8 mouse cellular contexts compared by ENCODE assay signal in genomic region chr7:120834426-120834825, GRCm38 (mm10). TPM values are rescaled to one million over a fixed set of nuclear protein-coding genes. Genes with fewer than 3 reads are reported as not detected.
A peak's percentile ranks its signal among the peaks of the same experiment; 100 is the strongest.
DNase-seq lines count a peak whose midpoint lies in the region; ATAC-seq lines count a peak whose summit lies in the region.

No protein-coding gene starts in this region.

- intact Hi-C loops in heart, postnatal 36 days (cut with DNase I), result loop anchor here (2.0 to 10.0 kb wide), 2 partner anchors 200 to 230 kb away; partner anchors contain the start of gene Mettl9
- intact Hi-C loops in left cerebral cortex, postnatal 10 days (cut with DNase I), result loop anchor here (2.0 to 10.0 kb wide), 2 partner anchors 82 to 290 kb away; partner anchors contain the start of gene Polr3e

- peak; percentile 10 for ATAC-seq in granulocyte monocyte progenitor cell, adult 5-6 weeks (replicated peaks; ENCODE audit: poor library complexity, severe bottlenecking)
- peak; percentile 16; the same call in 1 of the 2 replicates for ATAC-seq in megakaryocyte, adult 5-6 weeks (ENCODE audit: poor library complexity, severe bottlenecking)

- no peaks in the 10 kb centered on the region for H3K9me3 ChIP-seq in heart, embryonic 10.5 days

- no peaks in the 10 kb centered on the region for H3K36me3 ChIP-seq in heart, embryonic 10.5 days

- peaks cover 13% of the 10 kb centered on the region; the same call in 1 of the 2 replicates for H3K4me1 ChIP-seq in heart, embryonic 10.5 days

- no peak for DNase-seq in heart, embryonic 10.5 days (ENCODE audit: low spot score)
- no peak for DNase-seq in heart, postnatal 36 days
- DNase-seq in Muller cell, postnatal 12 days (ENCODE audit: inconsistent ontology term), result peak; percentile 19
- DNase-seq in frontal cortex, postnatal 36 days (ENCODE audit: low spot score in 2 of 2), result no peak
- no peak for DNase-seq in left cerebral cortex, postnatal 10 days (ENCODE audit: extremely low spot score in 1 of 2, low spot score in 2 of 2)
- no peak for DNase-seq in cerebellum, postnatal 10 days

- no peak overlapping the region; the same call in 1 of the 2 replicates for H3K27ac ChIP-seq in heart, embryonic 10.5 days

- H3K27me3 ChIP-seq in heart, embryonic 10.5 days (ENCODE audit: insufficient read depth, poor library complexity, severe bottlenecking), result peaks cover 21% of the 10 kb centered on the region; the same call in 1 of the 2 replicates

- WGBS in heart, embryonic 10.5 days, result 52% methylated on average over 6 of the region's 6 CpGs

- peak overlapping the region; percentile 73 for H3K4me3 ChIP-seq in heart, embryonic 10.5 days

RNA-seq across cellular contexts. Expression of gene Eef2k, which starts 8.2 kb away (rescaled TPM):
- polyA plus RNA-seq in heart, embryonic 10.5 days (2016; fragmentation: Nextera tagmentation; extraction: Ambion mirVana), result 16.3 and 17.3 TPM in 2 replicates
- 10 to 100 TPM; 34.3 TPM for total RNA-seq in heart, postnatal 36 days (2021)
- 49.3 and 60.6 TPM in 2 replicates for total RNA-seq in granulocyte monocyte progenitor cell, adult 5-6 weeks (2014; fragmentation: Nextera tagmentation)
- 65.4 and 80.5 TPM in 2 replicates for total RNA-seq in granulocyte monocyte progenitor cell, adult 5-6 weeks (2017)
- 7.5 and 11.1 TPM in 2 replicates for total RNA-seq in megakaryocyte, adult 5-6 weeks (2015)
- 23.5 and 26.1 TPM in 2 replicates for total RNA-seq in megakaryocyte, adult 5-6 weeks (2017)
- total RNA-seq in left cerebral cortex, postnatal 10 days (2021), result 10 to 100 TPM; 45.1 to 46.0 TPM

RNA-seq across cellular contexts. Expression of gene Gm5737, which starts 22.3 kb away (rescaled TPM):
- not detected in 2 replicates for polyA plus RNA-seq in heart, embryonic 10.5 days (2016; fragmentation: Nextera tagmentation; extraction: Ambion mirVana)
- total RNA-seq in heart, postnatal 36 days (2021), result under 1 TPM in 1 of 2 experiments, not detected in 1; 0.27 TPM
- total RNA-seq in granulocyte monocyte progenitor cell, adult 5-6 weeks (2014; fragmentation: Nextera tagmentation), result not detected in 2 replicates
- not detected in 2 replicates for total RNA-seq in granulocyte monocyte progenitor cell, adult 5-6 weeks (2017)
- total RNA-seq in megakaryocyte, adult 5-6 weeks (2015), result not detected in 2 replicates
- total RNA-seq in megakaryocyte, adult 5-6 weeks (2017), result not detected in 2 replicates
- under 1 TPM in 1 of 2 experiments, not detected in 1; 0.28 TPM for total RNA-seq in left cerebral cortex, postnatal 10 days (2021)
